Mouse (Mus musculus) embryonic facial prominence, embryonic 14.5 days (tissue): ENCODE results near the gene Gm20388. TPM values are rescaled to one million over a fixed set of nuclear protein-coding genes. Genes with fewer than 3 reads are reported as not detected.
A peak's percentile ranks its signal among the peaks of the same experiment; 100 is the strongest.

ENCODE experiments used
- ATAC-seq: fragments of 200-750 bp; cut with Nextera tagmentation; 2 replicates; pipeline ENCODE4 v1.8.0; 2017; ENCODE audit warnings: low read depth, moderate number of reproducible peaks, moderate TSS enrichment
- DNase-seq: peaks from one replicate; pipeline ENCODE4 v3.0.0-alpha.2; 2015; ENCODE audit warnings: low spot score
- H3K27ac ChIP-seq: fragments of 300-500 bp; sonication (generic); replicated peaks from 2 replicates; pipeline ENCODE4 v1.5.1; 2014; ENCODE audit warnings: low read depth, mild to moderate bottlenecking, low read length, moderate library complexity
- H3K27me3 ChIP-seq: fragments of 300-500 bp; sonication (generic); replicated peaks from 2 replicates; pipeline ENCODE4 v1.6.1; 2014; ENCODE audit warnings: low read length; ENCODE audit not compliant: control insufficient read depth, insufficient read depth
- H3K36me3 ChIP-seq: fragments of 300-500 bp; sonication (generic); 2 replicates; pipeline ENCODE4 v1.6.1; 2014; ENCODE audit warnings: low read length, mixed read lengths; ENCODE audit not compliant: control insufficient read depth, insufficient read depth
- H3K4me1 ChIP-seq: fragments of 300-500 bp; sonication (generic); 2 replicates; pipeline ENCODE4 v1.6.1; 2014; ENCODE audit warnings: antibody characterized with exemption, low read length; ENCODE audit not compliant: control insufficient read depth, insufficient read depth
- H3K4me2 ChIP-seq: fragments of 300-500 bp; sonication (generic); 2 replicates; pipeline ENCODE4 v1.6.1; 2014; ENCODE audit warnings: low read depth, mild to moderate bottlenecking, low read length, moderate library complexity, mixed read lengths
- H3K4me3 ChIP-seq: fragments of 300-500 bp; sonication (generic); 2 replicates; pipeline ENCODE4 v1.5.1; 2014; ENCODE audit warnings: low read depth, mild to moderate bottlenecking, low read length
- H3K9ac ChIP-seq: fragments of 300-500 bp; sonication (generic); 2 replicates; pipeline ENCODE4 v1.6.1; 2014; ENCODE audit warnings: low read depth, mild to moderate bottlenecking, low read length, moderate library complexity, mixed read lengths
- H3K9me3 ChIP-seq: fragments of 300-500 bp; sonication (generic); 2 replicates; pipeline ENCODE4 v1.6.1; 2016; ENCODE audit warnings: low read length; ENCODE audit not compliant: control insufficient read depth
- WGBS: fragments of 180-500 bp; shearing (Covaris S2); extraction: QIAGEN DNeasy Blood & Tissue Kit; methylation state at CpG from one replicate; pipeline ENCODE4 v1.1.7; 2014; 5-methylcytosine and 5-hydroxymethylcytosine counted together
- polyA plus RNA-seq: library from polyadenylated mRNA; unstranded; fragments of >200 nt; fragmentation: Nextera tagmentation; extraction: Ambion mirVana; gene quantifications from 2 replicates; pipeline ENCODE4 v1.2.1, GENCODE M21; 2014

Gm20388 gene
- polyA plus RNA-seq, 1 experiment from 2014 or later = not detected

GRCm38 (mm10) chr8:123683321-123683720 lies 3772.7 kb downstream of the Gm20388 start:
- H3K4me2 ChIP-seq = no peak overlapping the region
- DNase-seq (no peak), ATAC-seq (no peak)
- no peaks in the 10 kb centered on the region for H3K36me3 ChIP-seq
- no peak overlapping the region for H3K4me3 ChIP-seq
- no peak overlapping the region for H3K27ac ChIP-seq
- 56% methylated on average over 7 of the region's 7 CpGs for WGBS
- no peaks in the 10 kb centered on the region for H3K9me3 ChIP-seq
- no peak overlapping the region for H3K9ac ChIP-seq
- no peaks in the 10 kb centered on the region for H3K4me1 ChIP-seq
- no peaks in the 10 kb centered on the region for H3K27me3 ChIP-seq

DNA sequence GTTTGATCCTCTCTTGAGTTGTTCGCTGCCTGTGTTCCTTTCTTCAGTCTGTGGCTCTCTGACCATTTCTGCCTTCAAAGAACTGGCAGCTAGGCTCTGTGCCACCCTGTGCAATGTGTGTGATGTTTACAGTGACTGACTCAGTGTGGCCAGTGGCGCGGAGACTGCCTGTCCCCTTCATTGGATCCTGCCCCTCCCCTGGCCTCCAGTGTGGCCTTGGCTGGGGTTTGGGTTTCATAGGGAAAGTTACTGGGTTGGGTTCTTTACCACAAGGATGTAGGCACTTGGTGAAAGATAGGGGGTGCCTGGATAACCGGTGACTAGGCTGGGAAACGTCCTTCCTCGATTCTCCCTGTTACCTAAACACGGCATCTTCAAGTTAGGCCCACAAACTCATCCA lies 3774.2 kb downstream of the Gm20388 start:
- no peak for DNase-seq
- H3K27ac ChIP-seq = no peak overlapping the region
- no peak for ATAC-seq
- H3K36me3 ChIP-seq = no peaks in the 10 kb centered on the region
- H3K9ac ChIP-seq = no peak overlapping the region
- H3K9me3 ChIP-seq = no peaks in the 10 kb centered on the region
- 81% methylated on average over 7 of the region's 7 CpGs for WGBS
- no peak overlapping the region for H3K4me2 ChIP-seq
- H3K4me3 ChIP-seq = no peak overlapping the region
- H3K27me3 ChIP-seq = no peaks in the 10 kb centered on the region
- no peaks in the 10 kb centered on the region for H3K4me1 ChIP-seq

GRCm38 (mm10) chr8:123685477-123685876 lies 3774.8 kb downstream of the Gm20388 start:
- ATAC-seq (no peak), DNase-seq (no peak)
- no peak overlapping the region for H3K9ac ChIP-seq
- no peaks in the 10 kb centered on the region for H3K27me3 ChIP-seq
- 84% methylated on average over 4 of the region's 4 CpGs for WGBS
- H3K27ac ChIP-seq = no peak overlapping the region
- H3K4me1 ChIP-seq = no peaks in the 10 kb centered on the region
- no peak overlapping the region for H3K4me2 ChIP-seq
- H3K36me3 ChIP-seq = no peaks in the 10 kb centered on the region
- H3K4me3 ChIP-seq = no peak overlapping the region
- H3K9me3 ChIP-seq = no peaks in the 10 kb centered on the region

DNA sequence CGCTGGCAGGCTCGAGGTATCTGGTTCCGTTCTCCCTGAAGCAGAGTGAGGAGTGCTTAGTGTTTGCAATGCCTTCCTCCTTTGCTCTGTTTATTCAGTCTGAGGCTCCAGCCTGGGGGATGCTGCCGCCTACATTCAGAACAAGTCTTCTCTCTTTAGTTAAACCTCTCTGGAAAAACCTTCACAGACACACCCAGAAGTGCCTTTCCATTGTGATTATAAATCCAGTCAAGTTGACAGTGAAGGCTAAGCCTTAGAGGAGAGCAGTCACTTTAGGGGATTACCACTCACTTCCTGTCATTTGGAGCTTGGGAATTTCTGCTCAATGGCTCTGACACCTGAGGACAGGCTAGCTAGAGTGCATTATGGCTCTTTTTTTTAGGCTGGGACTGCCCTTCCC lies 3777.2 kb downstream of the Gm20388 start:
- Histone ChIP-seq H3K4me1 (no peaks in the 10 kb centered on the region), H3K36me3 (no peaks in the 10 kb centered on the region), H3K27ac (no peak overlapping the region), H3K4me3 (no peak overlapping the region), H3K27me3 (no peaks in the 10 kb centered on the region), H3K9me3 (no peaks in the 10 kb centered on the region), H3K9ac (no peak overlapping the region), H3K4me2 (no peak overlapping the region)
- no peak for DNase-seq
- 42% methylated on average over 4 of the region's 4 CpGs for WGBS
- ATAC-seq = no peak

DNA sequence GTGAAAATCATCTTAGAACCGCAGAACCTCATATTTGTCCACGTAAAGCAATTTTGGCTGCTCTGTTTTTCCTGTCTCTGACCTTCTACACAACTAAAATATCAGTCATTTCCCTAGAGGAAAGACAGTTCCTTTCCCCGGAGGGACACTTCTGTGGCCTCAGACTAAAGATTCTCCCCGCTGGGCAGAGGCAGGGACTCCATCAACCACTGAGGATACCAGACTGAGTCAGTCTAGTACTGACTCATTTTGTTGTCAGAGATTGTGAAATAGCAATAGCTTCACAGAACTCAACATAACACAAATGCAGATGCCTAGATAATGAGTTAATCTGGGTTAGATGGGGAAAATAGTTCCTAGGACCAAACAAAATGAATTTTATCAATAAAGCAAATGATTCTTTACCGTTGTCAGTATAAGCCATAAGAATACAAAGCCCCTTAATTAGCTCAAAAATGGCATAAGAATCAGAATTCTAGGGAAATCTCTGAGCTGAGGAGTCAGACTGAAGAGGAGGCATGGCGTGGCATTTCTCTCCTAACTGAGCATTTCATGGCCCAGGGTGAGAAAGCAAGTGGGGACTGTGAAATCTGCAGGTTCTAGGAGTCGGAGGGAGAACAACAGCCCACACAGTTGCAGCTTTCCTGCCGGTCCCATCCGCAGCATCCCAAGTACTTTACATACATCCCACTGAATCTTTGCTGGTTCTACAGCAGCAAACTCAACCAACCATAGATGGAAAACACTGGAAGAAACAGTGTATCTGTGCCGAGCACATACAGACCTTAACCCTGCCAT lies 3781.7 kb downstream of the Gm20388 start:
- no peaks in the 10 kb centered on the region for H3K4me1 ChIP-seq
- H3K9ac ChIP-seq = no peak overlapping the region
- DNase-seq (no peak), ATAC-seq (no peak)
- H3K36me3 ChIP-seq = no peaks in the 10 kb centered on the region
- H3K4me3 ChIP-seq = no peak overlapping the region
- H3K4me2 ChIP-seq = no peak overlapping the region
- H3K27me3 ChIP-seq = no peaks in the 10 kb centered on the region
- H3K9me3 ChIP-seq = no peaks in the 10 kb centered on the region
- H3K27ac ChIP-seq = no peak overlapping the region
- 78% methylated on average over 10 of the region's 10 CpGs for WGBS

DNA sequence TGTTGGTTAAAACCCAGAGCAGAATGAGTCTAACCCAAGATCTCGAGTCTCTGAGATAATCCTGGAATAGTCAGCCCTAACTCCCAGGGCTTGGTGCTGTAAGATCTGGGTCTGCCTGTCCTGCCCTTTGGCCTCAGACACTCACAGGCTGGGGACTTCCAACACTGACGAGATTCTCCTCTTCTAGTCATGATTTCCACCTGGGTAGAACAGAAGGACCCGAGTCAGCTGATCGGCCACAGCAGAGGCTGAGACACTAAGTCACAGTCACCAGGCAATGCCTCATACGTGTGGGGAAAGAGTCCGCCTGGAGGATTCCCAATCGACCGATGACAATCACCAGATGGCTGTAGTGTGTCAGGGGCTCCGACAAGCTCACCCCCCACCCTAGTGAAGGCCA lies 3785.5 kb downstream of the Gm20388 start:
- ATAC-seq (no peak), DNase-seq (no peak)
- H3K4me1 ChIP-seq = peaks cover 12% of the 10 kb centered on the region
- no peak overlapping the region for H3K4me3 ChIP-seq
- H3K27ac ChIP-seq = no peak overlapping the region
- WGBS = 64% methylated on average over 9 of the region's 9 CpGs
- no peak overlapping the region for H3K4me2 ChIP-seq
- H3K9ac ChIP-seq = no peak overlapping the region
- H3K9me3 ChIP-seq = no peaks in the 10 kb centered on the region
- no peaks in the 10 kb centered on the region for H3K27me3 ChIP-seq
- no peaks in the 10 kb centered on the region for H3K36me3 ChIP-seq

DNA sequence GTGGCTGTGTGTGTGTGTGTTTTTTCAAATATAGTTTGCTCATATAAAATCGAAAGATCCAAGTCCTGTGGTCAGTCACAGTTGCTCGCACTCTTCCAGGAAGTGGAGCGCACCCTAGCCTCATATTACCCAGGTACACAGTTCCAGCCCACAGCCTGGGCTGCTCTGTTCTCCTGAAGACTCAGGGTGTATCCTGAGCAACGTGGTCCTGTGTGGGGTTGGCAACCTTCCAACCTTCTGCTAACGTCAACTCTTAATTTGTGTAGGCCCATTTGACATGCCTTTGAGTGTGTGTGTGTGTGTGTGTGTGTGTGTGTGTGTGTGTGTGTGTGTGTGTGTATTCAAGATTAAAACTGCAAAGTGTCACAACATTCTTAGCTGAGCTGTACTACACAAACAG lies 3786.7 kb downstream of the Gm20388 start:
- H3K4me1 ChIP-seq = peaks cover 19% of the 10 kb centered on the region
- no peak overlapping the region for H3K27ac ChIP-seq
- peak; percentile 41; the same call in 1 of the 2 replicates for ATAC-seq
- H3K9ac ChIP-seq = no peak overlapping the region
- peak; percentile 75 for DNase-seq
- H3K4me2 ChIP-seq = no peak overlapping the region
- no peaks in the 10 kb centered on the region for H3K36me3 ChIP-seq
- H3K27me3 ChIP-seq = no peaks in the 10 kb centered on the region
- WGBS = 39% methylated on average over 5 of the region's 5 CpGs
- no peaks in the 10 kb centered on the region for H3K9me3 ChIP-seq
- no peak overlapping the region for H3K4me3 ChIP-seq

DNA sequence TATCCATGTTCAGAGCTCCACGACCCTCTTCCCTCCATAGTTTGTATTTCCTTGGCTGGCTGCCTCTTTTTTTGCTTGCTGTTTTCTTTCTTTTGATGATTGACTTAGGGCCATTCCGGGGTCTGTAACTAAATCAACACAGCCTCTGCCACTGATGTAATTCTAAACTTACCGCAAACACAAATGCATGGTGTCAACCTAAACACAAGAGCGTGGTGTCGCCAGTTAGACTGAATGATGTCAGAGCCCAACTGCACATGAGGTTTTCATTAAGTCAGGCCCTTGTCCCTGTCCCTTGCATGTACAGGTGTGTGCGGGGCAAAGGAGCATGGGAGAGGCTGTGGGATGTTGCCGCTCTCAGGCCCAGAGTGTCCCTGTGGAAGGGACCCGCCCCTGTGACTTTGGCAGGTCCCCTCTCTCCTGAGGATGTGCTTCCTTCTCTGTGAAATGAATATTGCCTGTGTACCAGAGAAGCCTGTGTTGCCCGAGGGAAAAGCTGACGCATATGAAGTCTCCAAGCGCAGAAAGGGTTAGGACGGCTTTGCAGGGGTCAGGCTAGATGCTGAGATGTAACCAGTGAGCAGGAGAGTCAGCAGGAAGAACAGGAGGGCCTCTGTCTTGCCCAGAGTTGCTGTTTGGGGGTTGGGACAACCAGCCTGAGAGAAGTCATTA lies 3789.9 kb downstream of the Gm20388 start:
- 0 out of 2 replicates have a peak overlapping the region, but pooled peaks have one; percentile 2 for H3K27ac ChIP-seq
- H3K36me3 ChIP-seq = no peaks in the 10 kb centered on the region
- H3K9ac ChIP-seq = no peak overlapping the region
- 16% methylated on average over 12 of the region's 12 CpGs for WGBS
- no peaks in the 10 kb centered on the region for H3K27me3 ChIP-seq
- H3K4me2 ChIP-seq = peak overlapping the region; percentile 8; the same call in 1 of the 2 replicates
- H3K4me1 ChIP-seq = peaks cover 21% of the 10 kb centered on the region
- DNase-seq (peak; percentile 75), ATAC-seq (peak; percentile 56; the same call in 1 of the 2 replicates)
- H3K4me3 ChIP-seq = no peak overlapping the region
- H3K9me3 ChIP-seq = no peaks in the 10 kb centered on the region
